In genomic region chr1:64149185-64149584, GRCm38 (mm10) we compare ENCODE assay signal across 24 mouse cellular contexts. TPM values are rescaled to one million over a fixed set of nuclear protein-coding genes. Genes with fewer than 3 reads are reported as not detected.
DNase-seq lines count a peak whose midpoint lies in the region; ATAC-seq and TF ChIP-seq lines count a peak whose summit lies in the region.
"Had no signal": no experiment of that assay in that cellular context is flagged by ENCODE, and none has a peak within 500 bp of the region (broad histone marks: within the 10 kb centered on the region; RNA-seq: fewer than 3 reads in every experiment).

No protein-coding gene starts in this region.

- H3K4me3 ChIP-seq in hindbrain, embryonic 14.5 days (replicated peaks; ENCODE audit: low read length), result no peak overlapping the region
- no peak overlapping the region for H3K4me3 ChIP-seq in hindbrain, embryonic 11.5 days (ENCODE audit: low read depth, low read length)
- H3K4me3 ChIP-seq in midbrain, embryonic 15.5 days, result no peak overlapping the region
- H3K4me3 ChIP-seq in midbrain, embryonic 16.5 days (ENCODE audit: low read depth, low read length), result no peak overlapping the region
- no peak overlapping the region for H3K4me3 ChIP-seq in hindbrain, postnatal 0 days (ENCODE audit: low read length)
- H3K4me3 ChIP-seq: embryonic facial prominence, embryonic 13.5 days; forebrain, embryonic 15.5 days; heart, embryonic 10.5 days had no signal

- peak; percentile 31 to 62 for DNase-seq in cerebellum, postnatal 10 days
- DNase-seq in cerebellum, adult 11 months, result no peak
- DNase-seq in hindbrain, embryonic 14.5 days (ENCODE audit: low spot score), result no peak
- no peak for DNase-seq in hindbrain, embryonic 11.5 days (ENCODE audit: low spot score)
- peak; percentile 59 for DNase-seq in hindbrain, postnatal 0 days (ENCODE audit: low spot score)
- DNase-seq in spleen, postnatal 14 days (ENCODE audit: low spot score in 2 of 2), result no peak
- DNase-seq: adrenal gland, adult 8-10 months; adrenal gland, postnatal 36 days; B cell, adult 2 months; cerebellum, adult 11-12 months; cerebellum, adult 9-10 months; cerebellum, postnatal 36 days; gastrocnemius, postnatal 10 days; heart, adult 18-20 months; heart, postnatal 10 days; heart, postnatal 4 days had no signal

- H3K27ac ChIP-seq in hindbrain, embryonic 14.5 days, result 0 out of 2 replicates have a peak overlapping the region, but pooled peaks have one; percentile 35
- H3K27ac ChIP-seq in hindbrain, embryonic 11.5 days (ENCODE audit: low read depth, low read length), result no peak overlapping the region
- H3K27ac ChIP-seq in midbrain, embryonic 15.5 days, result no peak overlapping the region
- H3K27ac ChIP-seq in midbrain, embryonic 16.5 days (ENCODE audit: low read length), result no peak overlapping the region
- H3K27ac ChIP-seq in hindbrain, postnatal 0 days, result no peak overlapping the region
- H3K27ac ChIP-seq: embryonic facial prominence, embryonic 13.5 days; forebrain, embryonic 15.5 days; heart, embryonic 10.5 days had no signal

- H3K4me1 ChIP-seq in hindbrain, embryonic 14.5 days (replicated peaks; ENCODE audit: control insufficient read depth, insufficient read depth, low read length), result 0 out of 2 replicates have a peak, but pooled peaks cover 4% of the 10 kb centered on the region
- no peaks in the 10 kb centered on the region for H3K4me1 ChIP-seq in hindbrain, embryonic 11.5 days (replicated peaks; ENCODE audit: control insufficient read depth, insufficient read depth, low read length)
- no peaks in the 10 kb centered on the region for H3K4me1 ChIP-seq in midbrain, embryonic 15.5 days
- H3K4me1 ChIP-seq in midbrain, embryonic 16.5 days (ENCODE audit: control insufficient read depth, insufficient read depth, low read length), result no peaks in the 10 kb centered on the region
- H3K4me1 ChIP-seq in hindbrain, postnatal 0 days (ENCODE audit: insufficient read depth, low read length), result no peaks in the 10 kb centered on the region
- H3K4me1 ChIP-seq: embryonic facial prominence, embryonic 13.5 days; forebrain, embryonic 15.5 days; heart, embryonic 10.5 days had no signal

- no peak overlapping the region for H3K9ac ChIP-seq in hindbrain, embryonic 14.5 days
- H3K9ac ChIP-seq in hindbrain, embryonic 11.5 days (ENCODE audit: low read depth, low read length), result no peak overlapping the region
- H3K9ac ChIP-seq in midbrain, embryonic 15.5 days, result no peak overlapping the region
- no peak overlapping the region for H3K9ac ChIP-seq in midbrain, embryonic 16.5 days (ENCODE audit: low read depth, low read length)
- no peak overlapping the region for H3K9ac ChIP-seq in hindbrain, postnatal 0 days (replicated peaks; ENCODE audit: low read length)
- H3K9ac ChIP-seq: embryonic facial prominence, embryonic 13.5 days; forebrain, embryonic 15.5 days had no signal

- WGBS in hindbrain, embryonic 14.5 days, result 41% methylated on average over 3 of the region's 3 CpGs
- 88% methylated on average over 3 of the region's 3 CpGs for WGBS in hindbrain, embryonic 11.5 days
- 67% methylated on average over 3 of the region's 3 CpGs for WGBS in midbrain, embryonic 15.5 days
- WGBS in midbrain, embryonic 16.5 days, result 41% methylated on average over 3 of the region's 3 CpGs
- WGBS in hindbrain, postnatal 0 days, result 40% methylated on average over 3 of the region's 3 CpGs

- H3K9me3 ChIP-seq in hindbrain, embryonic 14.5 days (ENCODE audit: control insufficient read depth, low read length), result no peaks in the 10 kb centered on the region
- no peaks in the 10 kb centered on the region for H3K9me3 ChIP-seq in hindbrain, embryonic 11.5 days (ENCODE audit: control insufficient read depth, low read length)
- H3K9me3 ChIP-seq in midbrain, embryonic 15.5 days, result no peaks in the 10 kb centered on the region
- H3K9me3 ChIP-seq in midbrain, embryonic 16.5 days (replicated peaks; ENCODE audit: control insufficient read depth, low read length, poor library complexity, severe bottlenecking), result no peaks in the 10 kb centered on the region
- no peaks in the 10 kb centered on the region for H3K9me3 ChIP-seq in hindbrain, postnatal 0 days (ENCODE audit: low read length)
- H3K9me3 ChIP-seq: embryonic facial prominence, embryonic 13.5 days; forebrain, embryonic 15.5 days; G1E; heart, embryonic 10.5 days had no signal

- no peak for ATAC-seq in hindbrain, embryonic 14.5 days (ENCODE audit: low FRiP score)
- no peak for ATAC-seq in hindbrain, embryonic 11.5 days (ENCODE audit: low FRiP score)
- 0 out of 2 replicates have a peak, but pooled peaks have one; percentile 39 for ATAC-seq in midbrain, embryonic 15.5 days (replicated peaks)
- ATAC-seq in midbrain, embryonic 16.5 days, result no peak
- ATAC-seq in hindbrain, postnatal 0 days, result no peak
- ATAC-seq: CD4-positive, CD25-positive, alpha-beta regulatory T cell, adult 4 months; forebrain, embryonic 15.5 days; inflammation-experienced regulatory T-cells, adult 6 months had no signal

- H3K27me3 ChIP-seq in hindbrain, embryonic 14.5 days (ENCODE audit: control insufficient read depth, insufficient read depth, low read length), result no peaks in the 10 kb centered on the region
- no peaks in the 10 kb centered on the region for H3K27me3 ChIP-seq in hindbrain, embryonic 11.5 days (ENCODE audit: control insufficient read depth, insufficient read depth, low read length)
- no peaks in the 10 kb centered on the region for H3K27me3 ChIP-seq in midbrain, embryonic 15.5 days (replicated peaks)
- no peaks in the 10 kb centered on the region for H3K27me3 ChIP-seq in midbrain, embryonic 16.5 days (ENCODE audit: control insufficient read depth, insufficient read depth, low read depth, low read length)
- no peaks in the 10 kb centered on the region for H3K27me3 ChIP-seq in hindbrain, postnatal 0 days (ENCODE audit: insufficient read depth, low read length)
- H3K27me3 ChIP-seq: embryonic facial prominence, embryonic 13.5 days; forebrain, embryonic 15.5 days had no signal

- no peak for TF ChIP-seq CTCF in hindbrain, postnatal 0 days (IDR thresholded peaks at IDR 0.05; ENCODE audit: low read depth)

- H3K36me3 ChIP-seq in hindbrain, embryonic 14.5 days (replicated peaks; ENCODE audit: control insufficient read depth, insufficient read depth), result no peaks in the 10 kb centered on the region
- H3K36me3 ChIP-seq in hindbrain, embryonic 11.5 days (ENCODE audit: control insufficient read depth, insufficient read depth, low read length), result no peaks in the 10 kb centered on the region
- no peaks in the 10 kb centered on the region for H3K36me3 ChIP-seq in midbrain, embryonic 15.5 days (replicated peaks)
- no peaks in the 10 kb centered on the region for H3K36me3 ChIP-seq in midbrain, embryonic 16.5 days (ENCODE audit: control insufficient read depth, insufficient read depth, low read length)
- no peaks in the 10 kb centered on the region for H3K36me3 ChIP-seq in hindbrain, postnatal 0 days (ENCODE audit: insufficient read depth, low read length)
- H3K36me3 ChIP-seq: embryonic facial prominence, embryonic 13.5 days; forebrain, embryonic 15.5 days; G1E; heart, embryonic 10.5 days had no signal

- H3K4me2 ChIP-seq in hindbrain, embryonic 14.5 days (replicated peaks), result no peak overlapping the region
- H3K4me2 ChIP-seq in hindbrain, embryonic 11.5 days (replicated peaks; ENCODE audit: low read depth, low read length), result no peak overlapping the region
- no peak overlapping the region for H3K4me2 ChIP-seq in midbrain, embryonic 15.5 days
- H3K4me2 ChIP-seq in midbrain, embryonic 16.5 days (ENCODE audit: low read length), result no peak overlapping the region
- no peak overlapping the region for H3K4me2 ChIP-seq in hindbrain, postnatal 0 days (ENCODE audit: low read depth, low read length)
- H3K4me2 ChIP-seq: embryonic facial prominence, embryonic 13.5 days; forebrain, embryonic 15.5 days had no signal

RNA-seq across cellular contexts. Expression of gene Klf7, which starts 27.1 kb away (rescaled TPM):
- polyA plus RNA-seq in hindbrain, embryonic 14.5 days (2014; fragmentation: Nextera tagmentation; extraction: Ambion mirVana), result 80.1 and 86.6 TPM in 2 replicates
- polyA plus RNA-seq in hindbrain, embryonic 11.5 days (2014; fragmentation: Nextera tagmentation; extraction: Ambion mirVana), result 31.4 and 33.6 TPM in 2 replicates
- polyA plus RNA-seq in midbrain, embryonic 15.5 days (2015; fragmentation: Nextera tagmentation; extraction: Ambion mirVana), result 117 and 118 TPM in 2 replicates
- 130 and 135 TPM in 2 replicates for polyA plus RNA-seq in midbrain, embryonic 16.5 days (2015; fragmentation: Nextera tagmentation; extraction: Ambion mirVana)
- total RNA-seq in hindbrain, postnatal 0 days (2014; rRNA removed), result 47.3 and 48.0 TPM in 2 replicates
- polyA plus RNA-seq in hindbrain, postnatal 0 days (2015; fragmentation: Nextera tagmentation; extraction: Ambion mirVana), result 115 and 120 TPM in 2 replicates
- polyA plus RNA-seq: G1E had no signal

Comparison
In these comparisons a context has a peak if more than half of its experiments do, and no peak if none do; other contexts are left out.
1. DNase-seq: peak in cerebellum, postnatal 10 days (2 of 2) and hindbrain, postnatal 0 days (single experiment); none in cerebellum, adult 11 months (single experiment), hindbrain, embryonic 14.5 days (single experiment), hindbrain, embryonic 11.5 days (single experiment) and spleen, postnatal 14 days (0 of 2).